Mouse (Mus musculus): ENCODE results near the gene Sdf2l1. TPM values are rescaled to one million over a fixed set of nuclear protein-coding genes. Genes with fewer than 3 reads are reported as not detected.
"Not testable (repeated sequence)": the region's sequence is repeated elsewhere in the genome, so short reads cannot be mapped to it uniquely, and the experiment has no call there.

The Sdf2l1 gene
- 115 and 145 TPM in 2 replicates for polyA plus RNA-seq (2016; fragmentation: Nextera tagmentation; extraction: Ambion mirVana)

DNA sequence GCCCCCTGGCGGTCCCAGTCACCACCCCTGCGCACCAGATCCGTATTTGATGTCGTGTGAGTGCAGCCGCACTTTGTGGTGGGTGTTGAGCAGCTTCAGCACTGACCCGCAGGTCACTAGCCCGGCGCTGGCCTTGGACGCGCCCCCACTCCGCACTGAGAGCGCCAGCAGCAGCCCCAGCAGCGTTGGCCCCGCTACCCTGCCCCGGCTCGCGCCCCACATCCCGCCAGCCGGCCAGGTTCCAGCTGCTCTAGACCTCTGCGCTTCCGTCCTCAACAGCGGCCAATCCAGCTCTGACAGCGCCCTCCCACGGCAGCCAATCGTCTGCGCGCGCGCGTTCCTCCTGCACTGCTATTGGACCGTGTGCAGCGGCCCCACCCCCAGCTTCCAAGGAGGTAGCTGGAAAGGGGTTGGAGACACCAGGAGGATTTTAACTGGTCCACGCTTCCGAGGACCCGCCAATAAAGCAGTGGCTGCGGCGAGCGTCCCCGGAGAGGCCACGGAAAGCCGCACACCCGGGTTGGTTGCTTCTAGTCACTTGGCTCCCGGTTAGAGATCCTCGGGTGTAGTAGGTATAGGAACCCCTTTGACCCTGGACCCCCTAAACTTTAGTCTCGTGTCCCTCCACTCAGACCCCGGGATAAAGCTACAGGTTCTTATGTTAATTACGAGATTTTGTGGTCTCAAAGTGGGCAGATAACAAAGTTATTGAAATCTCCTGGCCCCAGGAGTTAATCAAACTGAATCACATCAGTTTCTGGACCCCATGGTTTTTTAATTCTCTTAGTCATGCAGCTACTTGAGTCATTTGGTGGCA lies at the start of gene Sdf2l1:
Gene Sdf2l1 (minus strand): TSS at position 295 of the 817 bp plus-strand sequence.
- Histone ChIP-seq H3K27me3 (ENCODE audit: insufficient read depth, poor library complexity, severe bottlenecking) (no peaks in the 10 kb centered on the region), H3K4me1 (peaks cover 18% of the 10 kb centered on the region), H3K9me3 (no peaks in the 10 kb centered on the region), H3K36me3 (no peaks in the 10 kb centered on the region; the same call in 1 of the 2 replicates), H3K4me3 (peak within 1 kb of the TSS; percentile 79), H3K27ac (peak within 1 kb of the TSS; percentile 90)
- DNase-seq (ENCODE audit: low spot score): peak; percentile 99
- WGBS: under 1% methylated on average over 47 of the region's 47 CpGs

DNA sequence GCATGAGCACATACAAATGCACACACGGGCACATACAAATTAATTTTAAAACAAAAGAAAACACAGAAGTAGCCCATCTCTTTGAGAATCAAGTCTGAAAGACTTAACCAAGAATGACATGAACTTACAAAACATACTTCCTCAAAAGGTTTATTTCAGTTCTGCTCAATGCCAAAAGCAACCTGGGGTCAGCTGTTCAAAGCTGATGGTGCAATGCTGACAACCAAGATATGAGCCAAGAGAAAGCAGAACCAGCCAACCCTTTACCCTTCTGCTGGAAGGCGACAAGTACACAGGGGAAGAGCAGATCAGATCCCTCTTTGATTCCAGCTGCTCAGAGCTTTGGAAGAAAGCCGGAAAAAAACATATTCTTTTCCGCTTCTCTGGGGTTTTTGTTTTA lies 49.2 kb upstream of the Sdf2l1 start:
- Histone ChIP-seq H3K27ac (no peak overlapping the region), H3K4me1 (peaks cover 15% of the 10 kb centered on the region), H3K36me3 (peaks cover 34% of the 10 kb centered on the region), H3K4me3 (no peak overlapping the region), H3K27me3 (ENCODE audit: insufficient read depth, poor library complexity, severe bottlenecking) (no peaks in the 10 kb centered on the region), H3K9me3 (no peaks in the 10 kb centered on the region)
- no peak for DNase-seq (ENCODE audit: low spot score)
- WGBS: 70% methylated on average over 4 of the region's 4 CpGs

DNA sequence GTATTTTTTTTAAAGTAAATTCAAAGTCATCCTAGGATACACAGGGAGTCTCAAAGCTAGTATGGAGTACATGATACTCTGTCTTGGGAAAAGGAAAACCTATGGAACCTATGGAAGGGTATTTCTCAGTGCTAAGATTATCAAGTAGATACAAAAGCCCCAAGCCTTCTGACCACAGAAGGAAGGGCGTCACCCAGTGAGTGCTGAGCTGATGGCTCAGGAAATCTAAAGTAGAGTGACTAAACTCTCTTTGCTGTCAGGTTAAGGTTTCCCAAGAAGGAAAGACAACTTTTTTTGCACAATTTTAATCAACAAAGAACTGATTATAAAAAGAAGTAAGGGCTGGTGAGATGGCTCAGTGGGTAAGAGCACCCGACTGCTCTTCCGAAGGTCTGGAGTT lies 47.5 kb upstream of the Sdf2l1 start:
- H3K36me3 ChIP-seq: peaks cover 33% of the 10 kb centered on the region
- WGBS: 91% methylated on average over 3 of the region's 3 CpGs
- no peak overlapping the region for H3K27ac ChIP-seq
- H3K9me3 ChIP-seq: no peaks in the 10 kb centered on the region
- DNase-seq (ENCODE audit: low spot score): no peak
- peaks cover 15% of the 10 kb centered on the region for H3K4me1 ChIP-seq
- H3K4me3 ChIP-seq: no peak overlapping the region
- no peaks in the 10 kb centered on the region for H3K27me3 ChIP-seq (ENCODE audit: insufficient read depth, poor library complexity, severe bottlenecking)

DNA sequence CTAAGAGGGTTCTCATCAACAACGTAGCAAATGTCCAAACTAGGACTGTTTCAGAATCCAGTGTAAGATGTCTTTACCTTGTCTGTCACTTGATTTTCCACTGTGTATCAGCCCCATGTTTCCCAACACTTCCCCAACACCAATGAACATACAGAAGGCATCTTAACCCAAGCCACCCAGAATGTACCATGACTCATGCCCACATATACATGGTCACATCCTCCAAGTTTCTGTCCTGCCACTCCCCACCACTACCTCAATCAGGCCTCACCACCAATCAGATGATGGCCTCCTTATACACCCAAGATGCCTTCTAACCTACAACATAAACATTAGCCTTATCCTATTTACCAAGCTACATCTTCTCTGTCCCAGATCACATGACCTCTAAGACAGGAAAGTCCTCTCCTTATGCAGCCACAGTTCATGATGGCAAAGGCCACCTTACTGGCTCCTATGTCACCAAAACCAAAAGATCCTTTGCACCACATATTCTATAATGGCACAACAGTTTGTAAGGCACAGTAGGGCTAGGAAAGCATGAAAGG lies 45.5 kb upstream of the Sdf2l1 start:
- 89% methylated on average over 1 of the region's 1 CpGs for whole genome bisulfite sequencing
- DNase-seq (ENCODE audit: low spot score): no peak

DNA sequence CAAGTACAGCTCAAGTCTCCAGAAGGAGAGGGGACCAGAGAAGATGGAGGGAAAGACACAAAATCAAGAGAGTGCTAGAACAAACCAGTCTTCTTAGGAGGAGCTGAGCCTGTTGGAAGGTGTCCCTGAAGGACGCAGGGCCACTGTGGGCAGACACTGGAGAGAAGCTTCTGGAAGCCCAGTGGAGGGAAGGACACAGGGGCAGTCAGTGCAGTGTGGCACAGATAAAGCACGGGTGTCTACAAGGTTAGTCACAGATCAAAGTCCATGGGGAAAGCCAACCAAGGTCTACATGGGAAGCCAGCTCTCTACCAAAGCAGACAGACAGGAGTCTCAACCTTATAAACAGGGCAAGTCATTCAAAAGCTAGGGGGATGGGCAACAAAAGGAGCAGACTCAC lies 43.6 kb upstream of the Sdf2l1 start:
- peaks cover 62% of the 10 kb centered on the region for H3K36me3 ChIP-seq
- WGBS: 68% methylated on average over 2 of the region's 2 CpGs
- H3K27ac ChIP-seq: no peak overlapping the region
- H3K4me3 ChIP-seq: no peak overlapping the region
- peaks cover 5% of the 10 kb centered on the region for H3K4me1 ChIP-seq
- no peak for DNase-seq (ENCODE audit: low spot score)
- H3K27me3 ChIP-seq (ENCODE audit: insufficient read depth, poor library complexity, severe bottlenecking): no peaks in the 10 kb centered on the region
- no peaks in the 10 kb centered on the region for H3K9me3 ChIP-seq

More for the DNA sequence above, 45.5 kb upstream of the Sdf2l1 start:
- Histone ChIP-seq H3K27me3 (ENCODE audit: insufficient read depth, poor library complexity, severe bottlenecking) (no peaks in the 10 kb centered on the region), H3K4me1 (peaks cover 15% of the 10 kb centered on the region), H3K36me3 (peaks cover 48% of the 10 kb centered on the region), H3K9me3 (no peaks in the 10 kb centered on the region), H3K27ac (no peak overlapping the region), H3K4me3 (no peak overlapping the region)

DNA sequence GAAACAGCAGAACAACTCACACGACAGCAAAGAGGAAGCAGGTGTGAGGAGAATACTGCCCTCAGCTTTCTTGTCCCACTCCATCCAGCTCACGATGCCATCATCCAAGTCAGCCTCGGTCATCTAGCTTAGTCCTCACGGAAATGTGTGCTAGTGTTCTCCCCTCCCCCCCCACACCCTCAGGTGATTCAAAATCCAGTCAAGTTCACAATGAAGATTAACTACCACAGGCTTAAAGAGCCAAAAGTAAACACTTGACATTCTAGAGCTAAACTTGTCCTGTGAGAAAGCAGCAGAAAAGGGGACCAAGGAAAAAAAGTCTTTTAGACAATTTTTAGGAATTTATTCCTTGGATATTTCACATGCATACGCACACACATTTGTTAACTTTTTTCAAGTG lies 35.9 kb upstream of the Sdf2l1 start:
- Histone ChIP-seq H3K4me1 (no peaks in the 10 kb centered on the region), H3K9me3 (no peaks in the 10 kb centered on the region), H3K4me3 (no peak overlapping the region), H3K27ac (no peak overlapping the region), H3K36me3 (peaks cover 71% of the 10 kb centered on the region), H3K27me3 (ENCODE audit: insufficient read depth, poor library complexity, severe bottlenecking) (no peaks in the 10 kb centered on the region)
- WGBS: 91% methylated on average over 5 of the region's 5 CpGs
- no peak for DNase-seq (ENCODE audit: low spot score)

DNA sequence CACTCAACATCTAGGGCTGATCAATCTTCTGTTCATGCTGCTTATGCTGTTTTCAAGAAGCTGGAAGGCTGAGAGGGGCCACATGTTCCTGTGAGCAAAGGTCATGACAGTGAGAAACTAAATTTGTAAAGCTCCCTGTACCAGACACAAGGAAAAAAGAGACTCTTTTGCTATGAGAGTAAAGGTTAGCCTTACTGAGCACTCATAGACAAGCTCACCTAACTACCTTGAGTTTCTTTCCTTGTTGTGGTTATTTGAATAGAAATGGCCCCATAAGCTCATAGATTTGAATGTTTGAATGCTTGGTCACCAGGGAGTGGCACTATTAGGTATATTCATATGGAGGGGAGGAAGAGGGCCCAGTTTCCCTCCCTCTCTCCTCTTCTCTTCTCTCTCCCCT lies 35.0 kb upstream of the Sdf2l1 start:
- DNase-seq (ENCODE audit: low spot score): no peak
- no peaks in the 10 kb centered on the region for H3K27me3 ChIP-seq (ENCODE audit: insufficient read depth, poor library complexity, severe bottlenecking)
- no peaks in the 10 kb centered on the region for H3K4me1 ChIP-seq
- H3K9me3 ChIP-seq: no peaks in the 10 kb centered on the region
- H3K4me3 ChIP-seq: no peak overlapping the region
- H3K36me3 ChIP-seq: peaks cover 66% of the 10 kb centered on the region
- H3K27ac ChIP-seq: no peak overlapping the region

DNA sequence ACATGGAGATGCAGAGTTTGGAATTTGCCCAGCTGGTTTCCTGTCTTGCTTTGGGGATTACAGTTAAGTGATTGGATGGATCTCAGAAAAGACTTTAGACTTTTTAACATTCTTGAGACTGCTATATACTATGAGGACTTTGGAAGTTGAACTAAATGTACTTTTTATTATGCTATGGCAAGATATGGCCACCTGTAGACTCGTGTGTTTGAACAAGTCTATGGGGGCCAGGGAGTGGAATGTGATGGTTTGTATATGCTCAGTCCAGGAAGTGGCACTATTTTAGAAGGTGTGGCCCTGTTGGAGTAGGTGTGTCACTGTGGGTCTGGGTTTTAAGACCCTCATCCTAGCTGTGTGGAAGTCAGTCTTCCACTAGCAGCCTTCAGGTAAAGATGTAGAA lies 33.3 kb upstream of the Sdf2l1 start:
- not testable (repeated sequence) for H3K27me3 ChIP-seq (ENCODE audit: insufficient read depth, poor library complexity, severe bottlenecking); H3K27ac ChIP-seq; H3K4me1 ChIP-seq; H3K4me3 ChIP-seq; H3K9me3 ChIP-seq
- WGBS: 82% methylated on average over 1 of the region's 1 CpGs
- peak; percentile 4 for DNase-seq (ENCODE audit: low spot score)
- H3K36me3 ChIP-seq: peaks cover 58% of the 10 kb centered on the region

DNA sequence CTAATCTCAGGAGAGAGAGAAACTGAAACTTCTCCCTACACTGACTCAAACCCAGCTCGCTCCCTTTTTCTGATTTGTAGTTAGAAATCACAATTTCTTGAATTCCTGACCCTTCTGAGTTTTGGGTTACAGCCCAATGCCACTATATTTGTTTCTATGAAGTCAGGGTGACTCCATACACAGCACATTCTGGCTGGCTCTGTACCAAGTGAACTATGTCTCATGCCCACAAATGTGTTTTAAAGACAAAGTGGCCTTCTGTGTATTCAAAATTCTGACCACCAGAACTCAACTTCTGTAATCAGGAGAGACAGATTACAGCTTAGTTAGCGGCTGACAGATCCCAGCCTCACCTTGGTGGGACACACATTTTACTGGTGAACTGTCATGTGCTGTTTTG lies 22.2 kb upstream of the Sdf2l1 start:
- WGBS: 91% methylated on average over 2 of the region's 2 CpGs
- no peak for DNase-seq (ENCODE audit: low spot score)
- H3K36me3 ChIP-seq: peaks cover 78% of the 10 kb centered on the region
- no peaks in the 10 kb centered on the region for H3K27me3 ChIP-seq (ENCODE audit: insufficient read depth, poor library complexity, severe bottlenecking)
- H3K4me3 ChIP-seq: no peak overlapping the region
- H3K9me3 ChIP-seq: no peaks in the 10 kb centered on the region
- no peaks in the 10 kb centered on the region for H3K4me1 ChIP-seq
- no peak overlapping the region for H3K27ac ChIP-seq

DNA sequence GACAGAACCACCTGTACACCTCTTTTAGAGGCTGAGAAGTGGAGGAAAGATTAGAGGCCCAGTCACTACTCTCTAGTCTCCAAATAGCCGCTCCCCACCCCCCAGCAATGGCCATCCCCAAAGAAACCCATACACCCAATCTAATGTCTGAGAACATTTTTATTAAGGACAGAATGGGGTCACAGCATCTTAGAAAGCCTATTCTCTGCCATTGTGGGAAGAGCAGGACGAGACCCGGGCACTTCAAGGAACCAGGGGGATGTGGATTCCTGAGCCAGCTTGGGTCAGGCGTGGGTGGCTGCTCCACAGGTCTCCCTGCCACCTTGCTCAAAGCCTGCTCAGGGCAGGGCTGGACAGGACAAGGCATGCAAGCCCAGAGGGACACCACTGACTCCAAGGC lies 19.7 kb upstream of the Sdf2l1 start:
- Histone ChIP-seq H3K36me3 (peaks cover 53% of the 10 kb centered on the region), H3K4me1 (peaks cover 14% of the 10 kb centered on the region), H3K9me3 (no peaks in the 10 kb centered on the region), H3K27me3 (ENCODE audit: insufficient read depth, poor library complexity, severe bottlenecking) (no peaks in the 10 kb centered on the region; the same call in 1 of the 2 replicates), H3K4me3 (no peak overlapping the region), H3K27ac (no peak overlapping the region)
- DNase-seq (ENCODE audit: low spot score): no peak
- WGBS: 92% methylated on average over 4 of the region's 4 CpGs

DNA sequence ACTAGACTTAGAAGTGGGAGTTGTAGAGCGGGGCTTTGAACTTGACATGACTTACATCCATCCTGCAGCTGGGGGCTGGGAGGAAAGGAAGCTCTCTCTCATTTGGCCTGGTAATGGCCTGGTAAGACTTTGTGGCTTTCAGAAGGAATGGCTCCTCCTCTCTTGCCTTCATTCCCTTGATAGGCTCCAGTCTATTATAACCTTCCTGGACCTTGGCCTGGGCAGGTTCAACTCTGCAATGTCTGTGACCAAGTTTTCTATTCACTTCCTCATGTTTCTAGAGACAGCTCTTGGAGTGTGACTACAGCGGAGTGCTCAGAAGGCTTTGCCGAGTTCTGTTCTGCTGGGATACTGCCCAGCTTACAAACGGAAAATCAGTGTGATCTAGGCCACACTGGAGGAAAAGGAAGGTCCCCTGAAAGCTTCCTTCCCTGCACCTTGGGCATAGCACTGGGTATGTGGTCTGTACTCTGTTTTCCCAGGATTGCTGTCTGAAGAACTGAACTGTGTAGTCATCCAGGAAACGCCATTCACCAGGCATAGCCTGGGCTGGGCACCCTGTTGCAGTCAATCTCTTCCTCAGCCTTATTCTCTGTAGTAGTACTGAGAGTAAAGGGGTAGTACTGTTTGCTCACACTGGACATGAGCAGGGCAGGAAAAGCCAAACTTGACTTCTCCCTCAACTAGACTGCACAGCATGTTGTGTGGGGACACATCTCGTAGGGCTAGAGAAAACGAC lies 18.5 kb upstream of the Sdf2l1 start:
- H3K36me3 ChIP-seq: peaks cover 46% of the 10 kb centered on the region
- DNase-seq (ENCODE audit: low spot score): no peak
- peaks cover 16% of the 10 kb centered on the region for H3K4me1 ChIP-seq
- no peak overlapping the region for H3K27ac ChIP-seq
- no peaks in the 10 kb centered on the region for H3K9me3 ChIP-seq
- H3K4me3 ChIP-seq: no peak overlapping the region
- no peaks in the 10 kb centered on the region; the same call in 1 of the 2 replicates for H3K27me3 ChIP-seq (ENCODE audit: insufficient read depth, poor library complexity, severe bottlenecking)
- 77% methylated on average over 7 of the region's 7 CpGs for WGBS

DNA sequence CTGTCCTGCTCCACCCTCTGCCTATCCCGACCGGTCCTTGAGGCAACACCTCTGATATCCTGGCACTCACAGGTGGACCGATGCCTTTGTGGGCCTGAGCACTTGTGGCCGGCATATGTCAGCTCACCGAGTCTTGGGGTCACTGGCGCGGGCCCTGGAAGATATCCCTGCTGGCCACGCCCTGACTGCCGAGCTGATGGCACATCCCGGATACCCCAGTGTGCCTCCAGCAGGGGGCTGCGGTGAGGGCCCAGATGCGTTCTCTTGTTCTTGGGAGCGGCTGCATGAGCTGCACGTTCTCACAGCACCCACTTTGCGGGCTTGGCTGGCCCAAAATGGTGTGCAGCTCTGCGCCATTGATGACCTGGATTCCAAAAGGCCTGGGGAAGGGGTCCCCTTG lies 15.9 kb upstream of the Sdf2l1 start:
- peak overlapping the region; percentile 83; the same call in 1 of the 2 replicates for H3K27ac ChIP-seq
- peak overlapping the region; percentile 74 for H3K4me3 ChIP-seq
- peak; percentile 89 for DNase-seq (ENCODE audit: low spot score)
- H3K9me3 ChIP-seq: no peaks in the 10 kb centered on the region
- peaks cover 16% of the 10 kb centered on the region for H3K4me1 ChIP-seq
- H3K36me3 ChIP-seq: peaks cover 24% of the 10 kb centered on the region
- 8% methylated on average over 16 of the region's 16 CpGs for WGBS
- no peaks in the 10 kb centered on the region; the same call in 1 of the 2 replicates for H3K27me3 ChIP-seq (ENCODE audit: insufficient read depth, poor library complexity, severe bottlenecking)

DNA sequence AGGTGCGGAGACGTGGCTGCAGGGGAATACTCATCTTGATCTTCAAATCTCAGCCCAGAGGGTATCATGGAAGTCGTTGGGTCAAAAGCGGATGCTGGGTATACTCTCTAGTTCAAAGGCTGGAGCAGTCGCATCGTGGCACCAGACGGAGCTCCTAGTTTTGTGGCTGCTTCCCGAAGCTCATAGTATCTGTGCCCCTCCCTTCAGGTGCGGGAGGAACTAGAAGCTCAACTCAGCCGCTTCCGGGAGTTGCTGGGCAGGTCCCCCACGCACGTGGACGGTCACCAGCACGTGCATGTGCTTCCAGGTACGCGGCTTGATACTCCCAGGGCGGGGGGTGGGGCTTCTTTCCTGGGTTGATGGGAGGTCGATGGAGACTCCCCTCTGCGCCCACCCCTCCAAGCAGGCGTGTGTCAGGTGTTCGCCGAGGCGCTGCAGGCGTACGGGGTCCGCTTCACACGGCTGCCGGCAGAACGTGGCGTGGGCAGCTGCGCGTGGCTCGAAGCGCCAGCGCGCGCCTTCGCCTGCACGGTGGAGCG lies 15.3 kb upstream of the Sdf2l1 start:
- H3K27me3 ChIP-seq (ENCODE audit: insufficient read depth, poor library complexity, severe bottlenecking): no peaks in the 10 kb centered on the region; the same call in 1 of the 2 replicates
- peak overlapping the region; percentile 83 for H3K27ac ChIP-seq
- no peaks in the 10 kb centered on the region for H3K9me3 ChIP-seq
- WGBS: under 1% methylated on average over 41 of the region's 41 CpGs
- DNase-seq (ENCODE audit: low spot score): peak; percentile 77
- H3K4me3 ChIP-seq: peak overlapping the region; percentile 74
- peaks cover 18% of the 10 kb centered on the region for H3K36me3 ChIP-seq
- peaks cover 16% of the 10 kb centered on the region for H3K4me1 ChIP-seq

Measured in heart, embryonic 10.5 days (tissue).